ENCODE assay signal across 14 mouse cellular contexts in the genomic region with DNA sequence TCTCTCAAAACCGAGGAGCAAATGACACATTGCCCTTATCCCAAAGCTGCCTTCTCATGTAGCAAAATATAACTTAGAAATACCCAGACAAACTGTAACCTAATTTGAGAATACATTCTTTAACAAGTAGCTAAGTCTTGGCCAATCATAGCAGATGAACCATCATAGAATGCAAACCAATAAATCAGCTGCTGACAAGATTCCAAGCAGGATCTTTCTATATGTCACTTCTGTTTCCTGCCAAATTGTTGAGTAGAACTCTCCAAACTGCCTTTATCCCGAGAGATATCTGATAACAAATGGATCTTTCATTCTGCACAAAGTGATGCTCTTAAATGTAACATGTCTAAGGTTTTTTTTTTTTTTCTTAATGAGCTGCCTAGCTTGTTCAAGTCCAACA. TPM values are rescaled to one million over a fixed set of nuclear protein-coding genes. Genes with fewer than 3 reads are reported as not detected.
A peak's percentile ranks its signal among the peaks of the same experiment; 100 is the strongest.
DNase-seq lines count a peak whose midpoint lies in the region; ATAC-seq lines count a peak whose summit lies in the region.
"Had no signal": no experiment of that assay in that cellular context is flagged by ENCODE, and none has a peak within 500 bp of the region (broad histone marks: within the 10 kb centered on the region; RNA-seq: fewer than 3 reads in every experiment).

No protein-coding gene starts in this region.

- 0 out of 2 replicates have a peak overlapping the region, but pooled peaks have one; percentile 16 for H3K27ac ChIP-seq in kidney, embryonic 16.5 days (ENCODE audit: low read length)
- H3K27ac ChIP-seq in midbrain, embryonic 11.5 days (ENCODE audit: low read depth, low read length), result no peak overlapping the region
- no peak overlapping the region for H3K27ac ChIP-seq in midbrain, embryonic 16.5 days (ENCODE audit: low read length)
- H3K27ac ChIP-seq in liver, embryonic 13.5 days, result peak overlapping the region; percentile 35; the same call in 1 of the 2 replicates
- H3K27ac ChIP-seq: hindbrain, embryonic 10.5 days; macrophage had no signal

- no peak overlapping the region for H3K4me2 ChIP-seq in kidney, embryonic 16.5 days (replicated peaks; ENCODE audit: low read depth, low read length)
- no peak overlapping the region for H3K4me2 ChIP-seq in midbrain, embryonic 11.5 days
- no peak overlapping the region for H3K4me2 ChIP-seq in midbrain, embryonic 16.5 days (ENCODE audit: low read length)
- H3K4me2 ChIP-seq in liver, embryonic 13.5 days, result no peak overlapping the region
- H3K4me2 ChIP-seq: heart, embryonic 12.5 days had no signal

- H3K9ac ChIP-seq in kidney, embryonic 16.5 days (replicated peaks; ENCODE audit: low read length), result no peak overlapping the region
- H3K9ac ChIP-seq in midbrain, embryonic 11.5 days (ENCODE audit: low read length), result no peak overlapping the region
- H3K9ac ChIP-seq in midbrain, embryonic 16.5 days (ENCODE audit: low read depth, low read length), result no peak overlapping the region
- no peak overlapping the region for H3K9ac ChIP-seq in liver, embryonic 13.5 days
- H3K9ac ChIP-seq: heart, embryonic 12.5 days had no signal

- no peaks in the 10 kb centered on the region for H3K27me3 ChIP-seq in kidney, embryonic 16.5 days (ENCODE audit: insufficient read depth, low read length)
- H3K27me3 ChIP-seq in midbrain, embryonic 11.5 days (ENCODE audit: control insufficient read depth, insufficient read depth, low read length), result no peaks in the 10 kb centered on the region
- no peaks in the 10 kb centered on the region for H3K27me3 ChIP-seq in midbrain, embryonic 16.5 days (ENCODE audit: control insufficient read depth, insufficient read depth, low read depth, low read length)
- H3K27me3 ChIP-seq in liver, embryonic 13.5 days, result no peaks in the 10 kb centered on the region
- H3K27me3 ChIP-seq: heart, embryonic 12.5 days had no signal

- no peaks in the 10 kb centered on the region for H3K36me3 ChIP-seq in kidney, embryonic 16.5 days (ENCODE audit: insufficient read depth, low read length)
- H3K36me3 ChIP-seq in midbrain, embryonic 11.5 days (ENCODE audit: control insufficient read depth, insufficient read depth, low read length), result no peaks in the 10 kb centered on the region
- H3K36me3 ChIP-seq in midbrain, embryonic 16.5 days (ENCODE audit: control insufficient read depth, insufficient read depth, low read length), result no peaks in the 10 kb centered on the region
- no peaks in the 10 kb centered on the region for H3K36me3 ChIP-seq in liver, embryonic 13.5 days
- H3K36me3 ChIP-seq: G1E; heart, embryonic 12.5 days; hindbrain, embryonic 10.5 days had no signal

- no peak overlapping the region for H3K4me3 ChIP-seq in kidney, embryonic 16.5 days (ENCODE audit: low read length)
- no peak overlapping the region for H3K4me3 ChIP-seq in midbrain, embryonic 11.5 days (ENCODE audit: low read depth, low read length)
- no peak overlapping the region for H3K4me3 ChIP-seq in midbrain, embryonic 16.5 days (ENCODE audit: low read depth, low read length)
- no peak overlapping the region for H3K4me3 ChIP-seq in liver, embryonic 13.5 days (replicated peaks)
- H3K4me3 ChIP-seq: heart, embryonic 12.5 days; hindbrain, embryonic 10.5 days had no signal

- 67% methylated on average over 2 of the region's 2 CpGs for WGBS in kidney, embryonic 16.5 days
- 88% methylated on average over 2 of the region's 2 CpGs for WGBS in midbrain, embryonic 11.5 days
- WGBS in midbrain, embryonic 16.5 days, result 83% methylated on average over 2 of the region's 2 CpGs
- WGBS in liver, embryonic 13.5 days (ENCODE audit: insufficient replicate concordance), result 50% methylated on average over 2 of the region's 2 CpGs

- ATAC-seq in kidney, embryonic 16.5 days (ENCODE audit: low FRiP score, low TSS enrichment), result no peak
- no peak for ATAC-seq in midbrain, embryonic 11.5 days (ENCODE audit: low FRiP score)
- no peak for ATAC-seq in midbrain, embryonic 16.5 days
- no peak for ATAC-seq in liver, embryonic 13.5 days (ENCODE audit: low read depth)
- no peak for ATAC-seq in frontal cortex, adult (ENCODE audit: low TSS enrichment)

- no peaks in the 10 kb centered on the region for H3K9me3 ChIP-seq in kidney, embryonic 16.5 days (ENCODE audit: low read length)
- H3K9me3 ChIP-seq in midbrain, embryonic 11.5 days (ENCODE audit: control insufficient read depth, low read length), result no peaks in the 10 kb centered on the region
- no peaks in the 10 kb centered on the region for H3K9me3 ChIP-seq in midbrain, embryonic 16.5 days (replicated peaks; ENCODE audit: control insufficient read depth, low read length, poor library complexity, severe bottlenecking)
- H3K9me3 ChIP-seq in liver, embryonic 13.5 days (replicated peaks), result no peaks in the 10 kb centered on the region
- H3K9me3 ChIP-seq: G1E; heart, embryonic 12.5 days; hindbrain, embryonic 10.5 days had no signal

- peaks cover 7% of the 10 kb centered on the region for H3K4me1 ChIP-seq in kidney, embryonic 16.5 days (ENCODE audit: insufficient read depth, low read length)
- H3K4me1 ChIP-seq in midbrain, embryonic 11.5 days (ENCODE audit: control insufficient read depth, insufficient read depth, low read length), result peaks cover 11% of the 10 kb centered on the region
- H3K4me1 ChIP-seq in midbrain, embryonic 16.5 days (ENCODE audit: control insufficient read depth, insufficient read depth, low read length), result no peaks in the 10 kb centered on the region
- peaks cover 16% of the 10 kb centered on the region for H3K4me1 ChIP-seq in liver, embryonic 13.5 days (replicated peaks)

- DNase-seq in kidney, postnatal 4 days, result no peak
- peak; percentile 62 for DNase-seq in midbrain, embryonic 11.5 days (ENCODE audit: low spot score, missing footprints)
- DNase-seq in liver, embryonic 13.5 days, result no peak
- no peak for DNase-seq in adrenal gland, postnatal 36 days
- DNase-seq in frontal cortex, adult 2 months (ENCODE audit: extremely low spot score in 1 of 2, low spot score in 1 of 2), result no peak
- DNase-seq: midbrain, embryonic 14.5 days; thymus, adult 18-20 months had no signal

RNA-seq across cellular contexts. Expression of a gene that starts 46.8 kb away (rescaled TPM):
- polyA plus RNA-seq in kidney, embryonic 16.5 days (2015; fragmentation: Nextera tagmentation; extraction: Ambion mirVana), result 98.6 and 116 TPM in 2 replicates
- 56.7 and 61.0 TPM in 2 replicates for polyA plus RNA-seq in midbrain, embryonic 11.5 days (2014; fragmentation: Nextera tagmentation; extraction: Ambion mirVana)
- polyA plus RNA-seq in midbrain, embryonic 16.5 days (2015; fragmentation: Nextera tagmentation; extraction: Ambion mirVana), result 38.9 and 41.4 TPM in 2 replicates
- polyA plus RNA-seq in liver, embryonic 13.5 days (2015; fragmentation: Nextera tagmentation; extraction: Ambion mirVana), result 455 and 466 TPM in 2 replicates
- 100 to 1,000 TPM; 111 to 119 TPM for total RNA-seq in adrenal gland, postnatal 36 days (2021)
- polyA plus RNA-seq in frontal cortex, adult 2 months (2012; rRNA removed), result 38.2 and 43.4 TPM in 2 replicates

Comparison
In these comparisons a context has a peak if more than half of its experiments do, and no peak if none do; other contexts are left out.
1. H3K27ac ChIP-seq: peak in kidney, embryonic 16.5 days (single experiment) and liver, embryonic 13.5 days (single experiment); none in midbrain, embryonic 11.5 days (single experiment) and midbrain, embryonic 16.5 days (single experiment).